In genomic region chr12:50943741-50944521, GRCm38 (mm10) we compare ENCODE assay signal across 9 mouse cellular contexts.
DNase-seq lines count a peak whose midpoint lies in the region; ATAC-seq and TF ChIP-seq lines count a peak whose summit lies in the region.
"Had no signal": no experiment of that assay in that cellular context is flagged by ENCODE, and none has a peak within 500 bp of the region (broad histone marks: within the 10 kb centered on the region; RNA-seq: fewer than 3 reads in every experiment).

No protein-coding gene starts in this region.

- H3K4me1 ChIP-seq in forebrain, postnatal 0 days (ENCODE audit: insufficient read depth): peaks cover 7% of the 10 kb centered on the region; the same call in 1 of the 2 replicates
- H3K4me1 ChIP-seq in hindbrain, embryonic 16.5 days (ENCODE audit: control insufficient read depth, insufficient read depth, low read depth, low read length): peaks cover 2% of the 10 kb centered on the region; the same call in 1 of the 2 replicates
- H3K4me1 ChIP-seq: liver, embryonic 15.5 days had no signal

- no peaks in the 10 kb centered on the region for H3K27me3 ChIP-seq in forebrain, postnatal 0 days (ENCODE audit: insufficient read depth, low read length)
- H3K27me3 ChIP-seq in hindbrain, embryonic 16.5 days (replicated peaks; ENCODE audit: control insufficient read depth, insufficient read depth, low read length): no peaks in the 10 kb centered on the region
- H3K27me3 ChIP-seq: liver, embryonic 15.5 days had no signal

- no peaks in the 10 kb centered on the region for H3K9me3 ChIP-seq in forebrain, postnatal 0 days (ENCODE audit: low read length)
- no peaks in the 10 kb centered on the region for H3K9me3 ChIP-seq in hindbrain, embryonic 16.5 days (ENCODE audit: control insufficient read depth, low read length)

- ATAC-seq in forebrain, postnatal 0 days: peak; percentile 92
- peak; percentile 96 for ATAC-seq in hindbrain, embryonic 16.5 days

- no peaks in the 10 kb centered on the region for H3K36me3 ChIP-seq in forebrain, postnatal 0 days (ENCODE audit: insufficient read depth)
- H3K36me3 ChIP-seq in hindbrain, embryonic 16.5 days (ENCODE audit: control insufficient read depth, insufficient read depth, low read length): no peaks in the 10 kb centered on the region
- H3K36me3 ChIP-seq: liver, embryonic 15.5 days had no signal

- H3K4me2 ChIP-seq in forebrain, postnatal 0 days (ENCODE audit: low read depth): peak overlapping the region; percentile 63
- peak overlapping the region; percentile 68 for H3K4me2 ChIP-seq in hindbrain, embryonic 16.5 days (ENCODE audit: low read length)
- H3K4me2 ChIP-seq: liver, embryonic 15.5 days had no signal

- H3K9ac ChIP-seq in forebrain, postnatal 0 days: peak overlapping the region; percentile 73
- H3K9ac ChIP-seq in hindbrain, embryonic 16.5 days (ENCODE audit: low read depth, low read length): peak overlapping the region; percentile 72
- H3K9ac ChIP-seq: liver, embryonic 15.5 days had no signal

- WGBS in forebrain, postnatal 0 days: 9% methylated on average over 19 of the region's 19 CpGs
- WGBS in hindbrain, embryonic 16.5 days: 20% methylated on average over 19 of the region's 19 CpGs

- DNase-seq in NIH3T3 (ENCODE audit: low read depth): peak; percentile 85
- DNase-seq in cerebellum, adult 18-20 months: peak; percentile 67 to 71
- DNase-seq in forebrain, postnatal 0 days: peak; percentile 96
- DNase-seq in left cerebral cortex, adult 11 months (ENCODE audit: low spot score): peak; percentile 77
- peak; percentile 25 to 65 for DNase-seq in lung, postnatal 4 days
- peak; percentile 10 for DNase-seq in skeletal muscle tissue, adult 2 months (ENCODE audit: low read depth, low spot score)
- no peak for DNase-seq in spleen, adult 18-20 months

- H3K4me3 ChIP-seq in forebrain, postnatal 0 days (ENCODE audit: low read depth, low read length): peak overlapping the region; percentile 36
- peak overlapping the region; percentile 41 for H3K4me3 ChIP-seq in hindbrain, embryonic 16.5 days (ENCODE audit: low read length)
- H3K4me3 ChIP-seq: liver, embryonic 15.5 days had no signal

- TF ChIP-seq CTCF in forebrain, postnatal 0 days (IDR thresholded peaks at IDR 0.05; ENCODE audit: low read depth): peak; percentile 94

- peak overlapping the region; percentile 91 for H3K27ac ChIP-seq in forebrain, postnatal 0 days (ENCODE audit: low read depth, low read length)
- H3K27ac ChIP-seq in hindbrain, embryonic 16.5 days (ENCODE audit: low read depth, low read length): peak overlapping the region; percentile 73
- H3K27ac ChIP-seq: liver, embryonic 15.5 days had no signal

Comparison
In these comparisons a context has a peak if more than half of its experiments do, and no peak if none do; other contexts are left out.
1. DNase-seq: peak in NIH3T3 (single experiment), cerebellum, adult 18-20 months (2 of 2), forebrain, postnatal 0 days (single experiment), left cerebral cortex, adult 11 months (single experiment), lung, postnatal 4 days (2 of 2) and skeletal muscle tissue, adult 2 months (single experiment); none in spleen, adult 18-20 months (0 of 2).